7 mouse cellular contexts compared by ENCODE assay signal in the genomic region with DNA sequence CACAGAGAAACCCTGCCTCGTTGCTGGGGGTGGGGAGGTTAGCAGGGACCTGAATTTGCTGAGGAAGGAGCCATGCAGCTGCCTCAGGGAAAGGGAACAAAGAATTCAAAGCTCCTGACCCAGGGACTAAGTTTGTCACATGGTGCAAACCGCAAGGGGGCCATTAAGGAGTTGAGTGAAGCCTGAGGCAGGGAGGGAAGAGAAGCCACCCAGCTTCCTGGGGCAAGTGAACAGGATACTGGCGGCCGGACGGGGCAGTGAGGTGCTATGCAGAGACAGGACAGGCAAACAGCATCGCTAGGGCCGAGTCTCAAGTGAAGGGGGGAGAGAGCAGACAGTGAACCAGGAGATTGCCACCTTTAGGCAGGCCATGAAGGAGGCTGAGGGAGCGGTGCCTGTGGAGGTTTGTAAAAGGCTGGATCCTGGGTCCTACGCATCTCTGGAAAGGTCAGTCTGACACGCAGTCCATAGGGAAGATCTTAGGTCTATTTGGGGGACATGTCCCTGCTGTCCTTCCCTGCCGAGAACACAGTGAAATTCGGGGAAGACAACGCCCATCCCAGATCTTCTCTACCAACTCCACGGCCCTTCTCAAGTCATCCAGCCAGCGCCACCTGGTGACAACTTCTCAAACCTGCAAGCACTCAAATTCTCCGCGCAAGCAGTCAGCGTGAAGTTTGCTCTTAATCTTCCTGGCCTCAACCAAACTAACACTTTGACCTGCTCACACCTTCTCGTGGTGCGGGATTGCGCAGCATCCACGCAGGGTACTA. TPM values are rescaled to one million over a fixed set of nuclear protein-coding genes. Genes with fewer than 3 reads are reported as not detected.
DNase-seq lines count a peak whose midpoint lies in the region; ATAC-seq lines count a peak whose summit lies in the region.

No protein-coding gene starts in this region.

- no peaks in the 10 kb centered on the region for H3K9me3 ChIP-seq in intestine, embryonic 15.5 days
- H3K9me3 ChIP-seq in midbrain, embryonic 10.5 days (replicated peaks), result no peaks in the 10 kb centered on the region

- no peak overlapping the region for H3K27ac ChIP-seq in intestine, embryonic 15.5 days
- H3K27ac ChIP-seq in midbrain, embryonic 10.5 days (replicated peaks), result 0 out of 2 replicates have a peak overlapping the region, but pooled peaks have one; percentile 65

- 0 out of 2 replicates have a peak, but pooled peaks cover 9% of the 10 kb centered on the region for H3K4me1 ChIP-seq in intestine, embryonic 15.5 days (replicated peaks)
- peaks cover 32% of the 10 kb centered on the region for H3K4me1 ChIP-seq in midbrain, embryonic 10.5 days

- no peaks in the 10 kb centered on the region for H3K36me3 ChIP-seq in intestine, embryonic 15.5 days
- H3K36me3 ChIP-seq in midbrain, embryonic 10.5 days, result no peaks in the 10 kb centered on the region

- H3K4me2 ChIP-seq in intestine, embryonic 15.5 days (replicated peaks), result peak overlapping the region; percentile 56

- 7% methylated on average over 22 of the region's 22 CpGs for WGBS in intestine, embryonic 15.5 days
- 9% methylated on average over 22 of the region's 22 CpGs for WGBS in midbrain, embryonic 10.5 days

- DNase-seq in adrenal gland, adult 18-20 months (ENCODE audit: low spot score in 2 of 2), result peak; percentile 75 to 80
- DNase-seq in embryo, embryonic 10 days (ENCODE audit: low spot score), result peak; percentile 91
- peak; percentile 53 for DNase-seq in gastrocnemius, postnatal 25 days
- DNase-seq in left cerebral cortex, postnatal 4 days, result peak; percentile 80
- peak; percentile 77 for DNase-seq in midbrain, embryonic 10.5 days (ENCODE audit: low spot score)
- DNase-seq in right cerebral cortex, postnatal 4 days, result peak; percentile 86

- H3K9ac ChIP-seq in intestine, embryonic 15.5 days, result 0 out of 2 replicates have a peak overlapping the region, but pooled peaks have one; percentile 5

- H3K4me3 ChIP-seq in intestine, embryonic 15.5 days (replicated peaks), result no peak overlapping the region
- peak overlapping the region; percentile 38 for H3K4me3 ChIP-seq in midbrain, embryonic 10.5 days

- intact Hi-C loops in left cerebral cortex, postnatal 4 days (cut with DNase I), result loop anchor here (5.0 to 10.0 kb wide), 3 partner anchors 57 to 250 kb away; a partner anchor contains a TSS

- peaks cover 4% of the 10 kb centered on the region for H3K27me3 ChIP-seq in intestine, embryonic 15.5 days (replicated peaks)
- peaks cover 70% of the 10 kb centered on the region for H3K27me3 ChIP-seq in midbrain, embryonic 10.5 days (ENCODE audit: low read depth, poor library complexity, severe bottlenecking)

- ATAC-seq in intestine, embryonic 15.5 days, result peak; percentile 21

RNA-seq across cellular contexts. Expression of a gene that starts 1.8 kb away (rescaled TPM):
- 1 to 10 TPM; 3.9 to 5.6 TPM for total RNA-seq in adrenal gland, adult 18-20 months (2021)
- total RNA-seq in gastrocnemius, postnatal 25 days (2021), result under 1 TPM; 0.94 to 1.00 TPM
- polyA plus RNA-seq in intestine, embryonic 15.5 days (2015; fragmentation: Nextera tagmentation; extraction: Ambion mirVana), result 3.9 and 5.4 TPM in 2 replicates
- total RNA-seq in left cerebral cortex, postnatal 4 days (2021), result 1 to 10 TPM; 2.2 to 2.5 TPM
- polyA plus RNA-seq in midbrain, embryonic 10.5 days (2016; fragmentation: Nextera tagmentation; extraction: Ambion mirVana), result 0.81 and 0.87 TPM in 2 replicates

RNA-seq across cellular contexts. Expression of a gene that starts 14.5 kb away (rescaled TPM):
- 10 to 100 TPM in 1 of 2 experiments, 1 to 10 TPM in 1; 6.6 to 10.3 TPM for total RNA-seq in adrenal gland, adult 18-20 months (2021)
- total RNA-seq in gastrocnemius, postnatal 25 days (2021), result 1 to 10 TPM; 2.2 to 2.9 TPM
- polyA plus RNA-seq in intestine, embryonic 15.5 days (2015; fragmentation: Nextera tagmentation; extraction: Ambion mirVana), result 22.5 and 23.7 TPM in 2 replicates
- 10 to 100 TPM; 19.0 to 20.5 TPM for total RNA-seq in left cerebral cortex, postnatal 4 days (2021)
- 79.8 and 108 TPM in 2 replicates for polyA plus RNA-seq in midbrain, embryonic 10.5 days (2016; fragmentation: Nextera tagmentation; extraction: Ambion mirVana)
